Mouse (Mus musculus): Measurements from ENCODE around the gene Gm43518. TPM values are rescaled to one million over a fixed set of nuclear protein-coding genes. Genes with fewer than 3 reads are reported as not detected.

Gm43518 gene
- total RNA-seq, 4 experiments from 2014 or later, result 0.87 to 2.5 (median 2.2) TPM

DNA sequence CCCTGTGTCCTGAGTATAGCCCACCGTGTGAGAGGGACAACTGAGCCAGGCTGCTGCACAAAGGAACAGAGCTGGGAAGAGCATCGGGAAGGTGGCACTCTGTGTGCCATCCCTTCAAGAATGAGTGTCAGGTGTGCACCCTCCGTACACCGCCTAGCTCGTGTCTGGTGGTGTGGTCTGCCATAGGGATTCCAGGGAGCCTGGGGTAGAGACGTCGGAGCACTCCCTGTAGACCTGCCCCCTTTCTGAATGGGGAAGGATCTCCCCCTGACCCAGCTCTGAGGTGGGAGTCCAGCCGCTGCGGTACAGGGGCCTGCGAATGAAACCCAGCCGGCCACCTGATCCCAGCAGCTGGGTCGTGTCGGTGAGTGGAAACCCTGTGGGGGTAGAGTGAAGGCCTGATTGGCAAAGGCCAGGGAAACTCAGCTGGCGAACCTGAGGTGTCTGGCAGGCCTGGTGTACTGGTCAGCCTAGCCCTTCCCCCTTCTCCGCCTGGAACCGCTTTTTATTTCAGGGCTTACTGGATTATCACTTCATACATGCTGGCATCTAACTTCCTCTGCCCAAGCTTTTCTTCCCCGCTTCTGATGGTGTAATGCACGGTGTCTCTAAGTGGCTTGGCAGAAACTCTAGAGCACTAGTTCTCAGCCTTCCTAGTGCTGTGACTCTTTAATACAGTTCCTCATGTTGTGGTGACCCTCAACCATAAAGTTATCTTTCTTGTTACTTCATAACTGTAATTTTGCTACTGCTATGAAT is 52.2 kb downstream of the Gm43518 start:
- DNase-seq, result no peak

DNA sequence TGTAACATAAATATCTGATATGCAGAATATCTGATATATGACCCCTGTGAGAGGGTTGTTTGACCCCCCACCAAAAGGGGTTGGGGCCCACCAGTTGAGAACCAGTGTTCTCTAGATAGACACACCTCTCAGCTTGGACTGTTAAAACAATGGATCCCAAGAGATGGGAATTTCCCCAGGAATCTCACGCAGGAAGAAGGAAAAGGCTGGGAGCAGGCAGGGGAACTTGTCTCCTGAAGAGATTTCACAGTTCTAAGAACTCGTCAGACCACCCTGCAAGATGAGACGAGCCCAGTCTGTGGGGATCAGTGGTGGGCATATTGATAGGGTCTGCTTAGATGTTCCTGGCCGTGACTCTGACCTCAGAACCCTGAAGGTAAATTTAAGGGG is 52.8 kb downstream of the Gm43518 start:
- no peak for DNase-seq

DNA sequence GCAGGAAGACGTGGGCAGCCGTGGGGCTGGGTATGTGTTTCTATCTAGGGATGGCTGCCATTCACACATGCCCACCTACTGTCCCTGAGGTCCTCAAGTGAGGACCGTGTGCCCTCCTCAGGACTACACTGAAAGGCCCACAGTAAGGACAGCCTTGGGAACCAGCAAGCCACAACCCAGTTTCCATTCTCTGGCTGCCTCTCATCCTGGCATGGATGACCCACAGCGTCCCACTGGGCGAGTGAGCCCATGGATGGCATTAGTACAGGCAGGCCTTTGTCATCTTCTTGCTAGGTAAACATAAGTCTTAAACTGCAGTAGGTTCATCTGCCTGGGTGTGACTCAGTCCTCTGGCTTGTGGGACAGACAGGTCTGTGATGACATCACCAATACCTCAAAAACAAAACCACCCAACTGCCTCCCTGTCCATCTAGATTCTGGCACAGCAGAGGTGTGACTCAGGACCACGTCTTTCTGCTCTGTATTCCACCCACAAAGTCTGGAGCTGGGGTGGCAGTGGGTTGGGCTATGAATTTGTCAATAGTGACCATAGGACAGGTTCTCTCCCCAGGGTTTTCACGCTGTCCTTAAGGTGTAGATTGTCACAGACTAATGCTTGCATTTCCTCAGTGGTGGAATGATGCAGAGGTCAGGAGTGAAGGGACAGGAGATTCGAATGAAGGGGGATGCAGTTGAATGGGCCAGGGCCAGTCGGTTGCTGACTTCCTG is 53.5 kb downstream of the Gm43518 start:
- no peak for DNase-seq

DNA sequence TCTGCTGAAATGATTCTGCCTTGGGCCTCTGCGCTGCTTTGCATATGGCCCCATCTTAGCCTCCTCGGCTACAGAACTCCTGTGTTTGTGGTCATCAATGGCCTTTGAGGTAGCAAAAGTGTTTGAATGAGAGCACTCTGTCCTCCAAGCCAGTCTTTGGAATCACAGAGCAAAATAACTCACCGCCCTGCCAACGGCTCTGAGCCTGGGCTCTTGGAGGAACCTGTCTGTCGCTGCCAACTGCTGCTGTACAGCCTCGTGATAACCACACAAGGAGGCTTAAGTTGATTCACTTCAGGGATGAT is 54.0 kb downstream of the Gm43518 start:
- DNase-seq, result no peak

DNA sequence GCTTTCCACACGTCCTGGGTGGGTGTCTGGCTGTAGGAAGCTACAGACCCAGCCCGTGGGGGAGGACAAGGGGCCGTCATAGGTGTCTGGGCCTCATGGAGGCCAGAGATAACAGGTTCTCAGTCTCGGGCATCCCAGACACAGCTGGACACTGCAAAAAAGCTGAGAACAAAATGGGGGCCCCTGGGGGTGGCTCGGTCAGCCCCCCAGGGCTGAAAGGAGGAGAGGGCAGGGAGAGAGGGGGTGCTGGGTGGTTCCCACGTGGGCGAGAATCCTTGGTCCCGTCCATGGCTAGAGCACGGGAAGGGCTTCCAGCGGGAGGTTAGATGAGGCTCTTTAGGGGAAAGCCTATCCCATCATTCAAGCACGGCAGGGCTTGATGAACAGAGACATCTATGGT is 55.6 kb downstream of the Gm43518 start:
- no peak for DNase-seq

DNA sequence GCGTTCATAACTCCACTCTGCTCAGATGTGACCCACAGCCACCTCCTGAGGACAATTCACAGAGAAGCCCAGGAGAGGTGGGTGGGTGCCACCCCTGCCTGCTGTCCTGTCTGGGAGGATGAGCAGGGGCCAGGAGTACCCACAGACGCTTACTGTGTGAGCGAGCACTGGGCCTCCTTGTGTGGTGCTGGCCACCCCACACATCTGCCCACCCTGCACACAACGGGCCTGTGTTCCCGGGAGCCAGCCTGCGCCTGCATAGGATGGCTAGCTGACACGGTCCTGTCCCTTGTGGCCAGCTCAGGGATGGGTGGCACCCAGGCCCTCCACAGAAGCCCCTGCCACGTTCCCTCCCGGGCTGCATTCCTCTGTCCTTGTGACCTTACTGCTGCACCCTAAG is 58.2 kb downstream of the Gm43518 start:
- DNase-seq, result no peak

DNA sequence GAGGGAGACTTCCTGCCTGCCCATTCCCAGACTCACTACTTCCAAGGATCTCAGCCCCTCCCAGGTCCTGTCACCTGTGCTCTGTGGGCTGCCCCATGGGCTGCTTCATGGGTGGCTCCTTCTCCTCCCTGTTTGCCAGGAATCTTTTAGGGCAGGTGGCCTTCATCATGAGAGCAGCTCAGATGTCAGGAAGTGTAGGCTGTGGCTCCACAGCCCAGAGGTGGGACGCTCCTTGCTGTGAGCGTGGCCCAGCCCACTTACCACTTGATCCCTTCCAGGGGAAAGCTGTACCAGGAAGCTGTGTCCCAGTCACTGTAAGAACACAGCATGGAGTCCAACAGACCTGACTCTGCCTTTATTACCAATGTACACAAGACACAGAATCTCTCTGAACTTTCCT is 59.7 kb downstream of the Gm43518 start:
- DNase-seq, result no peak

DNA sequence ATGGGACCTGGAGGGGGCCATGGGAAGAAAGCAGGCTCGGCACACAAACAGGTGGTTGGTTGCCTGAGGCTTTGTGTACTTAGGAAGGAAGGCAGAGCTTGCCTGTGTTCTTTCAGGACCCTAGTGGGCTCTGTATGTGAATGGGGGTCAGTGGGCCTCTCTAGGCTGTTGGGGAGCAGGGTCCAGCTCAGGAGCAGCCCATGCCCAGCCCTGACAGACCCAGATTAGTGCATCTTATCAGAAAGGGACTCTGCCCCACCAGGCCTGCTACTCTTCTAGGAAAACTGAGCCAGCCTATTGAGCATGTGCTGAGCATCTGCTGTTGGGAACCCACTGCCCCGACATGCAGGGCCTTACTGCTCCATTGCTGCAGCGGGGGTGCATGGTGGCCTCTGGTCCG is 60.3 kb downstream of the Gm43518 start:
- no peak for DNase-seq

Other genes starting within 250 kb of the Gm43518 start
- gene Clip1, start 242.8 kb upstream of the Gm43518 start, total RNA-seq (2022), result 100 to 1,000 TPM in 2 of 4 experiments, 10 to 100 TPM in 2; 77.6 to 145 (median 103) TPM
- gene Zcchc8, start 206.3 kb upstream of the Gm43518 start, total RNA-seq (2022), result 10 to 100 TPM; 42.1 to 54.0 (median 45.7) TPM
- gene Rsrc2, start 178.0 kb upstream of the Gm43518 start, total RNA-seq (2022), result 10 to 100 TPM; 55.2 to 92.9 (median 73.7) TPM
- 1 to 10 TPM in 2 of 4 experiments, under 1 TPM in 2; 0.43 to 1.9 (median 1.3) TPM for gene Kntc1, start 177.7 kb upstream of the Gm43518 start, total RNA-seq (2022)
- 1 to 10 TPM; 1.3 to 2.6 (median 1.5) TPM for gene Hcar2, start 61.9 kb upstream of the Gm43518 start, total RNA-seq (2022)
- gene Hcar1, start 47.4 kb upstream of the Gm43518 start, total RNA-seq (2022), result 1 to 10 TPM; 3.4 to 8.4 (median 7.0) TPM
- 10 to 100 TPM; 60.3 to 75.8 (median 67.3) TPM for gene Denr, start 20.2 kb upstream of the Gm43518 start, total RNA-seq (2022)
- 1 to 10 TPM; 2.0 to 9.8 (median 6.1) TPM for gene Ccdc62, start 3.3 kb downstream of the Gm43518 start, total RNA-seq (2022)
- 10 to 100 TPM; 13.2 to 29.8 (median 22.8) TPM for gene Hip1r, start 46.2 kb downstream of the Gm43518 start, total RNA-seq (2022)
- 100 to 1,000 TPM in 1 of 4 experiments, 10 to 100 TPM in 3; 76.1 to 101 (median 91.9) TPM for gene Vps37b, start 104.9 kb downstream of the Gm43518 start, total RNA-seq (2022)
- gene Abcb9, start 168.4 kb downstream of the Gm43518 start, total RNA-seq (2022), result 10 to 100 TPM; 11.4 to 21.3 (median 15.4) TPM
- 10 to 100 TPM; 51.2 to 59.3 (median 55.6) TPM for gene Ogfod2, start 184.9 kb downstream of the Gm43518 start, total RNA-seq (2022)
- 10 to 100 TPM; 46.4 to 72.0 (median 57.1) TPM for gene Arl6ip4, start 188.7 kb downstream of the Gm43518 start, total RNA-seq (2022)

Data from adrenal gland, adult 8-10 months (tissue).